Mouse (Mus musculus): ENCODE measurements around the gene Gm28372.

DNA sequence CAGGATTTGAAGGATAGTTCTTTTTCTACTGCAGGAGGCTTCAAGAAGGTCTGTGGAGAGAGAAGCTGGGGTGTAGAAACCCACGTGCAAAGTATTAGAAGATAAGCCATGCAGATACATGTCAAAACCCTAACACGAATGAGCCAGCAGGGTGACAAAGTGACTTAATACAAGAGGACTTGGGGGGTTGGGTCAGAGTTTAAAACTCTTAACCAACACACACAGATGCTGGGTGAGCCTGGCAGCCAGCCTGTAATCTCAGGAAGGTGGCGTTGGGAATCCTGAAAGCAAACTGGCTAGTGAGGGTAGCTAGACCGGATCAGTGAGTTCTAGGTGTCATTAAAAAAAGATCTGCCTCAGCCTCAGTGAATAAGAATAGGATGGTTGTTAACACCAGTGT, 37.7 kb upstream of the Gm28372 start:
- no peak for TF ChIP-seq CTCF (IDR thresholded peaks at IDR 0.05; ENCODE audit: low read depth)
- no peak for TF ChIP-seq EP300 (IDR thresholded peaks at IDR 0.05; ENCODE audit: low read depth)

Data from heart, postnatal 0 days (tissue).